Mouse (Mus musculus) stomach, postnatal 0 days (tissue): ENCODE measurements around the gene Rmi2. TPM values are rescaled to one million over a fixed set of nuclear protein-coding genes. Genes with fewer than 3 reads are reported as not detected.

Experiments used
- ATAC-seq: fragments of 200-750 bp; cut with Nextera tagmentation; 2 replicates; pipeline ENCODE4 v1.8.0; 2017; ENCODE audit not compliant: low FRiP score, low TSS enrichment
- DNase-seq: peaks from one replicate; pipeline ENCODE4 v3.0.0-alpha.2; 2016; ENCODE audit warnings: low spot score
- H3K27ac ChIP-seq: fragments of 300-500 bp; sonication (generic); replicated peaks from 2 replicates; pipeline ENCODE4 v1.5.1; 2014; ENCODE audit warnings: mild to moderate bottlenecking, control low read depth
- H3K27me3 ChIP-seq: fragments of 300-500 bp; sonication (generic); 2 replicates; pipeline ENCODE4 v1.6.1; 2014; ENCODE audit warnings: low read length; ENCODE audit not compliant: control insufficient read depth, insufficient read depth
- H3K36me3 ChIP-seq: fragments of 300-500 bp; sonication (generic); 2 replicates; pipeline ENCODE4 v1.6.1; 2014; ENCODE audit warnings: low read length, mixed read lengths; ENCODE audit not compliant: control insufficient read depth, insufficient read depth
- H3K4me1 ChIP-seq: fragments of 300-500 bp; sonication (generic); replicated peaks from 2 replicates; pipeline ENCODE4 v1.6.1; 2014; ENCODE audit warnings: antibody characterized with exemption; ENCODE audit not compliant: control insufficient read depth, insufficient read depth
- H3K4me2 ChIP-seq: fragments of 300-500 bp; sonication (generic); replicated peaks from 2 replicates; pipeline ENCODE4 v1.6.1; 2014; ENCODE audit warnings: low read depth, mild to moderate bottlenecking, control low read depth, moderate library complexity
- H3K4me3 ChIP-seq: fragments of 300-500 bp; sonication (generic); 2 replicates; pipeline ENCODE4 v1.5.1; 2014; ENCODE audit warnings: low read depth, low read length, control low read depth
- H3K9ac ChIP-seq: fragments of 300-500 bp; sonication (generic); 2 replicates; pipeline ENCODE4 v1.6.1; 2014; ENCODE audit warnings: mild to moderate bottlenecking, low read length, control low read depth, mixed read lengths
- H3K9me3 ChIP-seq: fragments of 300-500 bp; sonication (generic); 2 replicates; pipeline ENCODE4 v1.6.1; 2016; ENCODE audit warnings: low read length; ENCODE audit not compliant: control insufficient read depth
- CTCF ChIP-seq: IDR thresholded peaks from 2 replicates; pipeline ENCODE4 v1.5.1; 2016; ENCODE audit warnings: antibody characterized with exemption, low read depth, mild to moderate bottlenecking, moderate library complexity
- EP300 ChIP-seq: optimal IDR thresholded peaks from 2 replicates; pipeline ENCODE3; 2016; ENCODE audit warnings: antibody characterized with exemption
- WGBS: fragments of 180-500 bp; shearing (Covaris S2); extraction: QIAGEN DNeasy Blood & Tissue Kit; methylation state at CpG from one replicate; pipeline ENCODE4 v1.1.7; 2014; 5-methylcytosine and 5-hydroxymethylcytosine counted together
- polyA plus RNA-seq: library from polyadenylated mRNA; unstranded; fragments of >200 nt; fragmentation: Nextera tagmentation; extraction: Ambion mirVana; gene quantifications from 2 replicates; pipeline ENCODE4 v1.2.1, GENCODE M21; 2015

The Rmi2 gene
- polyA plus RNA-seq, 1 experiment from 2014 or later: 0.76 TPM

- no peak overlapping the region for H3K9ac ChIP-seq
- H3K4me3 ChIP-seq: no peak overlapping the region
- H3K36me3 ChIP-seq: no peaks in the 10 kb centered on the region
- H3K4me2 ChIP-seq: no peak overlapping the region
- no peak overlapping the region for H3K27ac ChIP-seq
- H3K9me3 ChIP-seq: no peaks in the 10 kb centered on the region
- no peak for DNase-seq
- TF ChIP-seq EP300: no peak
- TF ChIP-seq CTCF: no peak
- no peaks in the 10 kb centered on the region for H3K4me1 ChIP-seq
- ATAC-seq: no peak; the same call in 1 of the 2 replicates
- H3K27me3 ChIP-seq: no peaks in the 10 kb centered on the region
These were observed 85.0 kb downstream of the Rmi2 start for GRCm38 (mm10) chr16:10919856-10920255.

- Histone ChIP-seq H3K9me3 (no peaks in the 10 kb centered on the region), H3K9ac (no peak overlapping the region), H3K4me3 (no peak overlapping the region), H3K27me3 (no peaks in the 10 kb centered on the region), H3K4me1 (no peaks in the 10 kb centered on the region; the same call in 1 of the 2 replicates), H3K4me2 (no peak overlapping the region), H3K27ac (no peak overlapping the region), H3K36me3 (no peaks in the 10 kb centered on the region)
- no peak for ATAC-seq
- DNase-seq: no peak
- TF ChIP-seq CTCF (no peak), EP300 (no peak)
- 73% methylated on average over 5 of the region's 5 CpGs for WGBS
These were observed 88.7 kb downstream of the Rmi2 start for GRCm38 (mm10) chr16:10923561-10923960.

GRCm38 (mm10) chr16:10925591-10926180 lies 90.8 kb downstream of the Rmi2 start:
- ATAC-seq (no peak), DNase-seq (no peak)
- WGBS: 39% methylated on average over 7 of the region's 7 CpGs
- TF ChIP-seq CTCF (no peak), EP300 (no peak)
- no peaks in the 10 kb centered on the region; the same call in 1 of the 2 replicates for H3K4me1 ChIP-seq
- no peak overlapping the region for H3K4me2 ChIP-seq
- no peaks in the 10 kb centered on the region for H3K36me3 ChIP-seq
- H3K27ac ChIP-seq: no peak overlapping the region
- H3K4me3 ChIP-seq: no peak overlapping the region
- no peaks in the 10 kb centered on the region for H3K27me3 ChIP-seq
- no peaks in the 10 kb centered on the region for H3K9me3 ChIP-seq
- H3K9ac ChIP-seq: no peak overlapping the region

DNA sequence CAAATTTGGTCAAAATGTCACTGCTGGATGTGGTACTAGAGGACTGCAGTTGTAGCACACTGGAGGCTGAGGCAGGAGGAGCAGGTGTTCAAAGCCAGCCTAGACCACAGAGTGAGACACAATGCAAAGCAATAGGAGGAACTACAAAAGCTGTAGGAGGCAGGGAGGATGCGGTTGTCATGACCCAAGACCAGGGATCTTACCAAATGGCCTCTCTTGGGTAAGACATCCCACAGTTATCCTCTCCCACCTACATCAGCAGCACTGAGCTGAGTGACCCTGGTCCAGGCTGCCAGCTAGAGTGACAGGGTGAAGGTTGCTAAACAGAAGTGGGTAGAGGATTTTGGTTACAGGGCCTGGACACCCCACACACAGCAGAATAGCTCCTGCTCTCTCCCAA lies 92.2 kb downstream of the Rmi2 start:
- WGBS: 81% methylated on average over 1 of the region's 1 CpGs
- H3K27ac ChIP-seq: no peak overlapping the region
- no peak overlapping the region for H3K4me2 ChIP-seq
- H3K36me3 ChIP-seq: no peaks in the 10 kb centered on the region
- ATAC-seq (no peak), DNase-seq (no peak)
- H3K4me3 ChIP-seq: no peak overlapping the region
- no peaks in the 10 kb centered on the region for H3K9me3 ChIP-seq
- no peaks in the 10 kb centered on the region for H3K27me3 ChIP-seq
- H3K4me1 ChIP-seq: no peaks in the 10 kb centered on the region; the same call in 1 of the 2 replicates
- H3K9ac ChIP-seq: no peak overlapping the region
- no peak for TF ChIP-seq CTCF
- TF ChIP-seq EP300: no peak

- Histone ChIP-seq H3K4me3 (no peak overlapping the region), H3K9ac (no peak overlapping the region), H3K36me3 (no peaks in the 10 kb centered on the region), H3K4me1 (no peaks in the 10 kb centered on the region), H3K4me2 (no peak overlapping the region), H3K27ac (no peak overlapping the region), H3K9me3 (no peaks in the 10 kb centered on the region), H3K27me3 (no peaks in the 10 kb centered on the region)
- ATAC-seq (no peak), DNase-seq (no peak)
- 61% methylated on average over 3 of the region's 3 CpGs for WGBS
- TF ChIP-seq CTCF: no peak
- TF ChIP-seq EP300: no peak
These were observed 98.5 kb downstream of the Rmi2 start for GRCm38 (mm10) chr16:10933372-10933771.

DNA sequence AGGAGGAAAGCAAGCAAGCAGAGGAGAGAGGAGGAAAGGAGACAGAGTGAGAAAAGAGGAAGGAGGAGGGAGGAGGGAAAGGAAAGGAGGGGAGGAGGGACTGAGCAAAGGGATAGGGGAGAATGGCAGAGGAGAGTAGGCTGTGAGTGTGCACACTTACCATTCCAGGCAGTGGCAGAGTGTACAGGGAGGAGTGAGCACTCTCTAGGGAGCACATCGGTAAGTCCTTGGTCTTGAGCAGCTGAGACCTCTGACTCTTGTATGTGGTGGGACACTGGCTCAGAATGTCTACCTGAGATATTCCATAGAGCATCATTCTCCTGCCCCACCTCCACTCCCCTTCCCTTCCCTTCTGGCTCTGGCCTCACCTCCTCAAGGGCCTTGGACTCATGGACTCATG lies 99.2 kb downstream of the Rmi2 start:
- Histone ChIP-seq H3K27me3 (no peaks in the 10 kb centered on the region), H3K4me1 (no peaks in the 10 kb centered on the region), H3K36me3 (no peaks in the 10 kb centered on the region), H3K9me3 (no peaks in the 10 kb centered on the region), H3K4me2 (no peak overlapping the region), H3K27ac (no peak overlapping the region), H3K4me3 (no peak overlapping the region), H3K9ac (no peak overlapping the region)
- ATAC-seq: 0 out of 2 replicates have a peak, but pooled peaks have one; percentile 12
- 100% methylated on average over 1 of the region's 1 CpGs for WGBS
- TF ChIP-seq EP300 (no peak), CTCF (no peak)
- no peak for DNase-seq
